Mouse (Mus musculus) heart, embryonic 15.5 days (tissue): ENCODE data around the gene Gm973. TPM values are rescaled to one million over a fixed set of nuclear protein-coding genes. Genes with fewer than 3 reads are reported as not detected.
"Not testable (repeated sequence)": the region's sequence is repeated elsewhere in the genome, so short reads cannot be mapped to it uniquely, and the experiment has no call there.

Experiments
- ATAC-seq: fragments of 200-750 bp; cut with Nextera tagmentation; replicated peaks from 2 replicates; pipeline ENCODE4 v1.8.0; 2017; ENCODE audit warnings: low read depth, moderate TSS enrichment; ENCODE audit not compliant: insufficient number of reproducible peaks, insufficient read depth, low FRiP score
- H3K27ac ChIP-seq: fragments of 300-500 bp; sonication (generic); 2 replicates; pipeline ENCODE4 v1.5.1; 2015; ENCODE audit warnings: mild to moderate bottlenecking, inconsistent platforms
- H3K27me3 ChIP-seq: fragments of 300-500 bp; sonication (generic); 2 replicates; pipeline ENCODE4 v1.6.1; 2015; ENCODE audit warnings: inconsistent platforms
- H3K36me3 ChIP-seq: fragments of 300-500 bp; sonication (generic); 2 replicates; pipeline ENCODE4 v1.6.1; 2015; ENCODE audit warnings: mild to moderate bottlenecking, inconsistent platforms
- H3K4me1 ChIP-seq: fragments of 300-500 bp; sonication (generic); replicated peaks from 2 replicates; pipeline ENCODE4 v1.6.1; 2015; ENCODE audit warnings: inconsistent platforms
- H3K4me2 ChIP-seq: fragments of 300-500 bp; sonication (generic); 2 replicates; pipeline ENCODE4 v1.6.1; 2015; ENCODE audit warnings: inconsistent platforms, mild to moderate bottlenecking, moderate library complexity
- H3K4me3 ChIP-seq: fragments of 300-500 bp; sonication (generic); 2 replicates; pipeline ENCODE4 v1.5.1; 2015; ENCODE audit warnings: mild to moderate bottlenecking, inconsistent platforms
- H3K9ac ChIP-seq: fragments of 300-500 bp; sonication (generic); 2 replicates; pipeline ENCODE4 v1.6.1; 2015; ENCODE audit warnings: mild to moderate bottlenecking, inconsistent platforms
- H3K9me3 ChIP-seq: fragments of 300-500 bp; sonication (generic); replicated peaks from 2 replicates; pipeline ENCODE4 v1.6.1; 2016; ENCODE audit warnings: inconsistent platforms
- WGBS: fragments of 180-500 bp; shearing (Covaris S2); methylation state at CpG from one replicate; pipeline ENCODE4 v1.1.7; 2015; ENCODE audit warnings: mixed read lengths; 5-methylcytosine and 5-hydroxymethylcytosine counted together
- polyA plus RNA-seq: library from polyadenylated mRNA; unstranded; fragments of >200 nt; fragmentation: Nextera tagmentation; extraction: Ambion mirVana; gene quantifications from 2 replicates; pipeline ENCODE4 v1.2.1, GENCODE M21; 2015

Gm973 gene
- polyA plus RNA-seq, 1 experiment from 2014 or later: 0.34 TPM

DNA sequence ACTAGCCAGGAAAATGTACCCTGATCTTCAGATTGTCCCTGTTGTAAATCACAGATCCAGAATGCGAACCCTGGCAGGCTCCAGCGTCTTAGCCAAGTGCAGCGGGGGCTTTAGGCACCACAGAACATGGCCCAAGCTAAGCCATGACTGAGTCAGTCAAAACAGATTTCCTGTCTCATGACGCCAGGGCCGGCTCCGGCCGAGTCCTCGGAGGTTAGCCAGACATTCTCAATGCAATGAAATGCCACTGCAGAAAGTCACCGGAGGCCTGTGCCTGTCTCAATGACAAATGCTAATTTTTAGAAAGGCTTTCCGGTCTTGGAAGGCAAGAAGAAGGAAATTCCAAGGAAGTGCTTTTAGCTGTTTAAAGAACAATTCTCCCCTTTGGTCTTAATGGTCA is 93.8 kb downstream of the Gm973 start:
- H3K4me2 ChIP-seq: no peak overlapping the region
- peak; percentile 41; the same call in 1 of the 2 replicates for ATAC-seq
- no peak overlapping the region for H3K9ac ChIP-seq
- H3K27me3 ChIP-seq: peaks cover 4% of the 10 kb centered on the region; the same call in 1 of the 2 replicates
- H3K27ac ChIP-seq: peak overlapping the region; percentile 31; the same call in 1 of the 2 replicates
- no peak overlapping the region for H3K4me3 ChIP-seq
- no peaks in the 10 kb centered on the region for H3K36me3 ChIP-seq
- H3K9me3 ChIP-seq: no peaks in the 10 kb centered on the region
- WGBS: 51% methylated on average over 10 of the region's 10 CpGs
- 0 out of 2 replicates have a peak, but pooled peaks cover 2% of the 10 kb centered on the region for H3K4me1 ChIP-seq

DNA sequence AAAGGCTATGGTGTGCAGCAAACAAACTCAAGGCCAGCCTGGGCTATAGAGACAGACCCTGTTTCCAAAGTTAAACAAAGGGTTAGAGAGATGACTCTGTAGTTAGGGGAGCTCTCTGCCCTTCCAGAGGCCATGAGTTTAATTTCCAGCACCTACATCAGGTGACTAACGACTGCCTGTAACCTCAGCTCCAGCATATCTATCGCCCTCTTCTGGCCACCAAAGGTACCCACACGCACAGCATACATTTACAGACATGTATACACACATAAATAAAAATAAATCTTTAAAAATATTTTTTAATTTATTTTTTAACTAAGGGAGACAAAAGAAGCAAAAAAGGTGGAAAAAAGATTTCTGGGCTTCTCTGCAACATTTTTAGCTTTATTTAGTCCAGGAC is 94.9 kb downstream of the Gm973 start:
- Histone ChIP-seq H3K9me3 (no peaks in the 10 kb centered on the region), H3K4me2 (no peak overlapping the region), H3K27ac (no peak overlapping the region), H3K27me3 (peaks cover 4% of the 10 kb centered on the region; the same call in 1 of the 2 replicates), H3K9ac (no peak overlapping the region), H3K4me3 (no peak overlapping the region), H3K36me3 (no peaks in the 10 kb centered on the region), H3K4me1 (0 out of 2 replicates have a peak, but pooled peaks cover 2% of the 10 kb centered on the region)
- 90% methylated on average over 3 of the region's 3 CpGs for WGBS
- no peak for ATAC-seq

DNA sequence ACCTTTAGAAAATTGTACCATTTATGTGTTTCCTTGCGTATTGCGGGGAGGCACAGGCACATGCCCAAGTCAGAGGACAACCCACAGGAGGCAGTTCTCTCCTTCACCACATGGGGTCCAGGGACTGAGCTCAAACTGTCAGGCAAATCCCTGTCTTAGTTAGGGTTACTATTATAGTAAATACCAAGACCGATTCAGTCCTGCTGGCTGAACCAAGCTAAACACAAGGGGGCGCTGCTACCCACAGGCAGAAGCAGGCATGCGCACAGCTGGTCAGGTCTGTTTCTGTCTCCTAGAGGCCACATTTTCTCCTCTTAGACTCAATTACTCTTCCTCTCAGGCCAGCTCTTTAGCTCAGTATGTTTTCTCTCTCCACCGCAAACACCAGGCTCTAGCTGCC is 97.7 kb downstream of the Gm973 start:
- Histone ChIP-seq H3K36me3 (no peaks in the 10 kb centered on the region), H3K4me1 (0 out of 2 replicates have a peak, but pooled peaks cover 2% of the 10 kb centered on the region), H3K9ac (no peak overlapping the region), H3K27me3 (peaks cover 4% of the 10 kb centered on the region), H3K4me3 (no peak overlapping the region), H3K9me3 (no peaks in the 10 kb centered on the region), H3K27ac (no peak overlapping the region), H3K4me2 (no peak overlapping the region)
- WGBS: 42% methylated on average over 6 of the region's 6 CpGs
- no peak for ATAC-seq

DNA sequence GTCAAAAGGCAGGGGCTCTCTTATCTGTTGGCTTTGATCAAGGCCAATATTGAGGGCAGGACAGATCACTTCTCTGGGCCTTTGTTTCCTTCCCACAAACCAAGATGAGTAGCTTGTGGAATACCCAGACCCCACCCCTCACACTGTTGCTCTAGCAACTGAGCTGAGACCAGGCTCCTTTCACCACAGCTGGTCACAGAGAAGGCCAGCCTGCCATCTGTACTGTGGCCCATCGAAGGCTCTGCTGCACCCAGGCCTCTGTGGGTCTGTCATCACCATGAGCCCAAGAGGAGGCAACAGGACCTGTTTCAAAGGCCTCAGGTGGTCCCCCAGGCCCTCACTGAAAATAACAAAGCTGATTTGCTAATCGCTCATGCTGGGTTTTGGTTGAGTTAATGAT is 99.0 kb downstream of the Gm973 start:
- H3K4me2 ChIP-seq: no peak overlapping the region
- no peak overlapping the region for H3K9ac ChIP-seq
- WGBS: 79% methylated on average over 2 of the region's 2 CpGs
- H3K36me3 ChIP-seq: no peaks in the 10 kb centered on the region
- H3K4me3 ChIP-seq: no peak overlapping the region
- H3K27ac ChIP-seq: no peak overlapping the region
- H3K4me1 ChIP-seq: no peaks in the 10 kb centered on the region
- ATAC-seq: no peak
- H3K27me3 ChIP-seq: peaks cover 4% of the 10 kb centered on the region
- H3K9me3 ChIP-seq: no peaks in the 10 kb centered on the region

DNA sequence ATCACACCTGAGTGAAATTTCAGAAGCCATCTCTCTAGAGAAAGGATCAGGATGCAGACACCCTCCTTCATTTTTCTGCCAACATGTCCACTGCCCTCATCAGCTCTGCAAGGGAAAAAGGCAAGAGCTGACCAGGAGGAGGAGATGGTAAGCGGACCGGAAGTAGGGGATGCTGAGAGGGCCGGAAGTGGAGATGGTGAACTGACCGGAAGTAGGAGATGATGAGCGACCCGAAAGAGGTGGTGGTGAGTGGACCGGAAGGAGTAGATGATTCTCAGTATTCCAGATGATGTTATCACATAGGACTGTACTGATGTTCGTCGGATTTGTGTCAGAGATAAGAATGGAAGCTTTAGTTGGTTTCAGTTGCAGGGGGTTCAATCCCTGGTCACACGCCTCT is 103.1 kb downstream of the Gm973 start:
- H3K27me3 ChIP-seq: no peaks in the 10 kb centered on the region; the same call in 1 of the 2 replicates
- H3K4me3 ChIP-seq: no peak overlapping the region
- H3K9ac ChIP-seq: no peak overlapping the region
- no peaks in the 10 kb centered on the region for H3K4me1 ChIP-seq
- WGBS: 83% methylated on average over 10 of the region's 10 CpGs
- no peaks in the 10 kb centered on the region for H3K9me3 ChIP-seq
- H3K4me2 ChIP-seq: no peak overlapping the region
- no peak overlapping the region for H3K27ac ChIP-seq
- H3K36me3 ChIP-seq: no peaks in the 10 kb centered on the region
- ATAC-seq: no peak

DNA sequence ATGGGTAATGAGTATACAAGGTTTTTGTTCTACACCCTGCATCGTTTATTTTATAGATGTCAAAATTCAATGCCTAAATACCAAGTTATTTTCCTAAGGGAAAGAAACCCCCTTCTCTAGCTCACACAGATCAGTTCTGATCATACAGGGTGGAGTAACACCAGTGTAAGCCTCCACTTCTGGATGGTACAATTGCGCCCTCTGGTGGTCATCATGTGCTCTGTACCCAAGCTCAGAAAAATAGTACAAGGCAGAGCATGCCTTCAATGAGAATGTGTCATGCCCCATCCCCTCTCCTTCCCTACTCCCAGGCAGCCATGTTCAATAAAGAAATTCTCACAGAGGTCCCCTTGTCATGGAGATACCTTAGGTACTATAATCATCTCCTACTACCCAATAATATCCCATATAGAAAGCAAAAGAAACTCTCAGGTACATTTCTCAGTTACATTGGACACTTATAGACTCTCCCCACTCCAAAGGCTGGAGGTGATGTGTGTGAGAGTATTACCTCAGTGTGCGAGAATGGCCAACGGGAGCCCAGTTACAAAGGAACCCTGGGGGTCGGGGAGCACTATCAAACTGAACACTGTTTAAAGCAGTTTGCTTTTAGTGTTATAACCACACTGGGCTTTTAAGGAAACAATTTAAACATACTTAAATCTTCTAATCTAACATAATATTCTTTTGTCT is 107.4 kb downstream of the Gm973 start:
- Histone ChIP-seq H3K9me3 (no peaks in the 10 kb centered on the region), H3K4me2 (no peak overlapping the region), H3K27ac (no peak overlapping the region), H3K9ac (no peak overlapping the region), H3K4me1 (no peaks in the 10 kb centered on the region), H3K27me3 (no peaks in the 10 kb centered on the region), H3K4me3 (no peak overlapping the region), H3K36me3 (no peaks in the 10 kb centered on the region)
- ATAC-seq: no peak
- WGBS: 23% methylated on average over 5 of the region's 5 CpGs

DNA sequence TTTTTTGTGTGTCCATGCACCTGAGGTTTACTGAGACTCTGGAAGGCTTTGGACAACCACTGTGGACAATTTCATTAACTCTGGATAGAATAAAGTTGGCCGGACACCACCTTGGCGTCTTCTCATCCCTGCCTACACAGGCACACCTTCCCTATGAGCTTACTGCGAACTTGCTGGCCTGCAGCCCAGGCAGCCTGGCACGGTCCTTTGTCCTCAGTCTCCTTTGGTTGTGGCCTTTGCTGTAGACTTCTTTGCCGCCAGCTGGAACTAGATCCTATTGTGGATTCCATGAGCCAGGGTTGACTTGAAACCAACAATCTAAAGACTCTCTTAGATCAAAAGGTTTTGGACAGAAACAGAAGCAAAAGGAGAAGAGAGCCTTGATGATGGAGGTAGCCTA is 109.3 kb downstream of the Gm973 start:
- WGBS: 66% methylated on average over 5 of the region's 5 CpGs
- H3K36me3 ChIP-seq: no peaks in the 10 kb centered on the region
- no peaks in the 10 kb centered on the region for H3K4me1 ChIP-seq
- H3K9ac ChIP-seq: no peak overlapping the region
- H3K9me3 ChIP-seq: no peaks in the 10 kb centered on the region
- no peak overlapping the region for H3K4me3 ChIP-seq
- ATAC-seq: no peak
- H3K27ac ChIP-seq: no peak overlapping the region
- H3K27me3 ChIP-seq: no peaks in the 10 kb centered on the region
- H3K4me2 ChIP-seq: no peak overlapping the region

DNA sequence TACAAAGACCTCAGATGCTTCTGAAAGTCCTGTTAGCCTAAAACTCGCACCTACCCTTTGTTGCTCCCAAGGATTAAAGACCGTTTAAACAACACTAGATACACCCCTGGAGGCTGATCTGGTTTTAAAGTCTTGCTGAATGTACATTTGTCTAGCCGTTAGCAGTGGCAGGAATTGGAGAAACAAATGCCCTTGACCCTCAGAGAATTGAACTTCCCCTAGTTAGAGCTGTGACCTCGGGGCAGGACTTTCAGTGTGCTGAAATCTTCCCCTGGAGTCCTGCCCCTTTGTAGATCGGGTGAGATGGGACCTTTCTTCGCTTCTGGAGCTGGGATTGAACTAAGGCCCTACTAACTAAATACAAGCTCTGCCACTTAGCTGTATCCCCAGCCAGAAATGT is 113.1 kb downstream of the Gm973 start:
- H3K27me3 ChIP-seq: no peaks in the 10 kb centered on the region
- no peak for ATAC-seq
- no peaks in the 10 kb centered on the region for H3K9me3 ChIP-seq
- no peak overlapping the region for H3K9ac ChIP-seq
- WGBS: 45% methylated on average over 6 of the region's 6 CpGs
- H3K36me3 ChIP-seq: no peaks in the 10 kb centered on the region
- H3K27ac ChIP-seq: no peak overlapping the region
- H3K4me2 ChIP-seq: no peak overlapping the region
- H3K4me3 ChIP-seq: no peak overlapping the region
- H3K4me1 ChIP-seq: no peaks in the 10 kb centered on the region

DNA sequence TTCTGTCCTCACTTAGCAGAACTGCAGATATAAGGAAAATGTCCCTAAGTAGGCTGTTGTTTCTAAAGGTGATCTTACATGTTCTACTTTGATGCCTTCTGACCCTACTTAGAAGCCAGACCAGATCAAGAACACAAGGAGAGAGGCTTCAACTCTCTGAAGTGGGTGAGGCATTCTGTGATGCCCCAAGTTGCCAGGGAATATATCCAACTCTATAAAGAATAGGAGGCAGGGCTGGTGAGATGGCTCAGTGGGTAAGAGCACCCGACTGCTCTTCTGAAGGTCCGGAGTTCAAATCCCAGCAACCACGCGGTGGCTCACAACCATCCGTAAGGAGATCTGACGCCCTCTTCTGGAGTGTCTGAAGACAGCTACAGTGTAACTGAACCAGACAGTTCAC is 114.3 kb downstream of the Gm973 start:
- 90% methylated on average over 6 of the region's 6 CpGs for WGBS
- H3K9ac ChIP-seq, ATAC-seq, H3K4me1 ChIP-seq, H3K27me3 ChIP-seq, H3K4me3 ChIP-seq, H3K27ac ChIP-seq, H3K4me2 ChIP-seq, H3K9me3 ChIP-seq, H3K36me3 ChIP-seq: not testable (repeated sequence)

DNA sequence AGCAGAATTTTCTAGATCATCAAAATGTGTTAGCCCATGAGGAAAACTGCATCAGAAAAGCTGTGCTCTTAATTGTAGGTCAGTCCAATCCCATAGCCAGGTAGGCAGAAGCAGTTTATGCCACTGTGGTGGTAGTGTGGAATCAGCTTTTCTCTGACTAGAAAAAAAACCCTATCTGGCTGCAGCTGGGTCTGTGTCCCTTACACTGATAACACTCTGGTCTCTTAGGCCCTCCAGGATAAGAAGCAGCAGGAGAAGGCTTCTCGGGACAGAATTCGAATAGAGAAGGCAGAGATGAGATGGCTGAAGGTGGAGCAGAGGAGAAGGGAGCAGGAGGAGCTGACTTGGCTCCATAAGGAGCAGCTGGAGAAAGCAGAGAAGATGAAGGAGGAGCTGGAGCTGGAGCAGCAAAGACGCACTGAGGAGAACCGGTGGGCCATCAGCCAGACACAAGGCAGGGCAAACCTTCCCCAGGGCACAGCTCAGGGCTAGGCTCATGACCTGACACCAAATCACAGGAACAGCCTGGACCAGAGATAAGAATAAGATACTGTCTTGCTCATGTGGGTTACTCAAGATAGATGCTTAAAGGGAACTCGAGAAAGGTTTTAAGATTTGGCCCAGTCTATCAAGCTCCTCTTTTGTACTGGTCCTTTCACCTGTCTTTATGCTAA is 116.1 kb downstream of the Gm973 start:
- Histone ChIP-seq H3K36me3 (no peaks in the 10 kb centered on the region), H3K4me2 (no peak overlapping the region), H3K4me3 (no peak overlapping the region), H3K4me1 (no peaks in the 10 kb centered on the region), H3K9me3 (no peaks in the 10 kb centered on the region), H3K27me3 (no peaks in the 10 kb centered on the region), H3K9ac (no peak overlapping the region), H3K27ac (no peak overlapping the region)
- ATAC-seq: no peak
- 35% methylated on average over 5 of the region's 5 CpGs for WGBS

DNA sequence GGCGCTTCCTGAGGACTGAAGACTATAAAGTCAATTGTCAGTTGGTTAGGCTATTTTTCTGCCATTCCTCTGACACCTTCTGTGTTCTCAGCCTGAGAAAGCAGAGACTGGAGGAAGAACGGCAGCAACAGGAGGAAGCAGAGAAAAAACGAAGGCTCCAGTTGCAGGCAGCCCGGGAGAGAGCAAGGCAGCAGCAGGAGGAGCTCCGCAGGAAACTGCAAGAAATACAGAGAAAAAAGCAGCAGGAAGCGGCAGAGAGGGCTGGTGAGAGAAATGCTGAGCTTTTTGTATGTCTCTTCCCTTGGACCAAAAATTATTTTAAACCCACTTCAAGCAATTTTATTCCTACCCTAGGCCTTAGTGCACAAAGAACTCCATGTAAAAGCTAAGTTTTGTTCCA is 117.0 kb downstream of the Gm973 start:
- Histone ChIP-seq H3K4me3 (no peak overlapping the region), H3K9ac (no peak overlapping the region), H3K9me3 (no peaks in the 10 kb centered on the region), H3K4me1 (no peaks in the 10 kb centered on the region), H3K27me3 (no peaks in the 10 kb centered on the region), H3K4me2 (no peak overlapping the region), H3K36me3 (no peaks in the 10 kb centered on the region), H3K27ac (no peak overlapping the region)
- 27% methylated on average over 6 of the region's 6 CpGs for WGBS
- no peak for ATAC-seq

DNA sequence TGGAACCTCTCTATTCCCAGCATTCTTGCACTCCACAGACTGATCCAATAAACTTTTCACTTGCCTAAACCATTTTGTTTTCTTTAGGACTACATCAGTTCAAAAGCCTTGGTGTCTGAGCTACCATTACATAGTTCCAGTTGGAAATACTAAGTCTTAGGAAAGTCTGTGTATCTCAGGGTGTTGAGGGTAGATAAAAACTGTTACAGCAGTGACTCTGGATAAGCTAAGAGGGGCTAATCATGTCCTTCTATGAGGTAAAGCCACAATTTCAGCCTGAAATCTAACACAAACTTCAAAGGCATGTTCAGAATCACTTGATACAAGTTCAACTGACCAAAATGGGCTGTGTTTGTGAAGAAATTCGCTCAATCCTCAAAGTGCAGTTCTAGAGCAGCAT is 120.3 kb downstream of the Gm973 start:
- no peak overlapping the region for H3K4me2 ChIP-seq
- 58% methylated on average over 1 of the region's 1 CpGs for WGBS
- no peak for ATAC-seq
- H3K9me3 ChIP-seq: no peaks in the 10 kb centered on the region
- no peaks in the 10 kb centered on the region for H3K27me3 ChIP-seq
- H3K36me3 ChIP-seq: peaks cover 8% of the 10 kb centered on the region; the same call in 1 of the 2 replicates
- no peaks in the 10 kb centered on the region for H3K4me1 ChIP-seq
- H3K27ac ChIP-seq: no peak overlapping the region
- H3K4me3 ChIP-seq: no peak overlapping the region
- no peak overlapping the region for H3K9ac ChIP-seq
